Mouse (Mus musculus) limb, embryonic 14.5 days (tissue): Measurements from ENCODE around the gene Stk33. TPM values are rescaled to one million over a fixed set of nuclear protein-coding genes. Genes with fewer than 3 reads are reported as not detected.

Source experiments
- ATAC-seq: fragments of 200-750 bp; cut with Nextera tagmentation; 2 replicates; pipeline ENCODE4 v1.8.0; 2017; ENCODE audit warnings: low read depth, moderate number of reproducible peaks, moderate TSS enrichment; ENCODE audit not compliant: low FRiP score
- DNase-seq: peaks from one replicate; pipeline ENCODE4 v3.0.0-alpha.2; 2015; ENCODE audit warnings: low spot score
- H3K27ac ChIP-seq: fragments of 300-500 bp; sonication (generic); replicated peaks from 2 replicates; pipeline ENCODE4 v1.5.1; 2014; ENCODE audit warnings: low read depth, mild to moderate bottlenecking, low read length, moderate library complexity, mixed read lengths
- H3K27me3 ChIP-seq: fragments of 300-500 bp; sonication (generic); 2 replicates; pipeline ENCODE4 v1.6.1; 2014; ENCODE audit warnings: low read length, mixed read lengths; ENCODE audit not compliant: control insufficient read depth, insufficient read depth
- H3K36me3 ChIP-seq: fragments of 300-500 bp; sonication (generic); 2 replicates; pipeline ENCODE4 v1.6.1; 2014; ENCODE audit warnings: mild to moderate bottlenecking, low read length, moderate library complexity, mixed read lengths; ENCODE audit not compliant: control insufficient read depth, insufficient read depth
- H3K4me1 ChIP-seq: fragments of 300-500 bp; sonication (generic); 2 replicates; pipeline ENCODE4 v1.6.1; 2014; ENCODE audit warnings: antibody characterized with exemption, low read length, mixed read lengths; ENCODE audit not compliant: control insufficient read depth, insufficient read depth
- H3K4me2 ChIP-seq: fragments of 300-500 bp; sonication (generic); replicated peaks from 2 replicates; pipeline ENCODE4 v1.6.1; 2014; ENCODE audit warnings: low read depth, mild to moderate bottlenecking, low read length, moderate library complexity; ENCODE audit not compliant: severe bottlenecking
- H3K4me3 ChIP-seq: fragments of 300-500 bp; sonication (generic); replicated peaks from 2 replicates; pipeline ENCODE4 v1.5.1; 2014; ENCODE audit warnings: low read length
- H3K9ac ChIP-seq: fragments of 300-500 bp; sonication (generic); 2 replicates; pipeline ENCODE4 v1.6.1; 2014; ENCODE audit warnings: mild to moderate bottlenecking, low read depth, low read length, moderate library complexity; ENCODE audit not compliant: severe bottlenecking
- H3K9me3 ChIP-seq: fragments of 300-500 bp; sonication (generic); 2 replicates; pipeline ENCODE4 v1.6.1; 2016; ENCODE audit warnings: low read length; ENCODE audit not compliant: control insufficient read depth
- POLR2A ChIP-seq: fragments of 200-500 bp; IDR thresholded peaks from 2 replicates; pipeline ENCODE4 v1.8.0; 2012; ENCODE audit warnings: inconsistent platforms, mild to moderate bottlenecking, moderate library complexity, borderline replicate concordance; ENCODE audit not compliant: insufficient read depth, insufficient read length; ENCODE audit errors: extremely low read depth
- WGBS: fragments of 180-500 bp; shearing (Covaris S2); extraction: QIAGEN DNeasy Blood & Tissue Kit; methylation state at CpG from one replicate; pipeline ENCODE4 v1.1.7; 2014; 5-methylcytosine and 5-hydroxymethylcytosine counted together
- polyA plus RNA-seq, 2 experiments: library from polyadenylated mRNA; depleted of rRNA in 1 of 2; stranded (reverse) in 1 of 2; unstranded in 1 of 2; fragments of >200 nt; fragmentation: Nextera tagmentation in 1 of 2; extraction: Ambion mirVana in 1 of 2; gene quantifications; 2 replicates each; pipeline versions ENCODE4 v1.2.1 to v1.2.3; 2012 to 2014

Stk33 gene
- polyA plus RNA-seq, 2 experiments = 1.7 TPM

DNA sequence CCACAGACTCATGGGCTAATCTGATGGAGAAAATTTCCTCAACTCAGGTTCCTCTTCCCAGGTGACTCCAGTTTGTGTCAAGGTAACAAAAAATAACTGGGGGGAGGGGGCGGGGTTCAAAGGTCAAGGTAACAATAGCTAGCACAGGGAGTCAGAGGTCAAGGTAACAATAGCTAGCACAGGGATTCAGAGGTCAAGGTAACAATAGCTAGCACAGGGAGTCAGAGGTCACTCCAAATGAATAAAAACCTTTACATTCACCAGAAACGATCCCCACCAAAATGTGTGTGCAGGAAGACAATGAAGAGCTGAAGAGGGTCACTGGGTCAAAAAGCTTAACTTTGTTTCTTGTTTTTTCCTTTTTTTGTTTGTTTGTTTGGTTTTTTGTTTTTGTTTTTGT lies 9.2 kb upstream of the Stk33 start:
- no peaks in the 10 kb centered on the region for H3K36me3 ChIP-seq
- no peak for ATAC-seq
- no peaks in the 10 kb centered on the region for H3K9me3 ChIP-seq
- H3K27me3 ChIP-seq = no peaks in the 10 kb centered on the region
- no peak for DNase-seq
- no peak overlapping the region for H3K27ac ChIP-seq
- H3K4me1 ChIP-seq = no peaks in the 10 kb centered on the region
- H3K4me3 ChIP-seq = no peak overlapping the region
- H3K4me2 ChIP-seq = no peak overlapping the region
- H3K9ac ChIP-seq = no peak overlapping the region
- TF ChIP-seq POLR2A = no peak
- 92% methylated on average over 2 of the region's 2 CpGs for whole genome bisulfite sequencing

DNA sequence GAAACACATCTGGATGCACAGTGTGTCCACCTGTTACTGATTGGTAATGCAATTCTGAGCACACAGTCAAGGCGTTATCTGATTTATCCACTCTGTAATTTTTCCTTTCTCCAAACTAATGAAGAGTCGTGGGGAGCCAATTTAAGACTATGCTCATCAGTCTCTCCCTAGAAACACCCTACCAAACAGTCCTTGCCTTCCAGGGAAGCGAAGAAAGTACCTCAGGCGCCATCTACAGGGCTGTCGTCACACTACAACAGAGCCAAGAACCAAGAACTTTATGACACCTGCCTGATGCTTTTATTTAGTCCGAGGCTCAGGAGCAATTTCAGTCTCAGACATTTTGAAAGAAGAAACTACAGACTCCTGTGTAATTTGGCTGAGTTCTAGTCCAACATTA lies 6.1 kb upstream of the Stk33 start:
- H3K9me3 ChIP-seq = no peaks in the 10 kb centered on the region
- ATAC-seq = no peak
- H3K4me1 ChIP-seq = no peaks in the 10 kb centered on the region
- DNase-seq = peak; percentile 24
- no peak for TF ChIP-seq POLR2A
- 7% methylated on average over 6 of the region's 6 CpGs for WGBS
- no peak overlapping the region for H3K9ac ChIP-seq
- no peak overlapping the region for H3K27ac ChIP-seq
- no peak overlapping the region for H3K4me2 ChIP-seq
- no peaks in the 10 kb centered on the region for H3K36me3 ChIP-seq
- H3K27me3 ChIP-seq = no peaks in the 10 kb centered on the region
- no peak overlapping the region for H3K4me3 ChIP-seq

DNA sequence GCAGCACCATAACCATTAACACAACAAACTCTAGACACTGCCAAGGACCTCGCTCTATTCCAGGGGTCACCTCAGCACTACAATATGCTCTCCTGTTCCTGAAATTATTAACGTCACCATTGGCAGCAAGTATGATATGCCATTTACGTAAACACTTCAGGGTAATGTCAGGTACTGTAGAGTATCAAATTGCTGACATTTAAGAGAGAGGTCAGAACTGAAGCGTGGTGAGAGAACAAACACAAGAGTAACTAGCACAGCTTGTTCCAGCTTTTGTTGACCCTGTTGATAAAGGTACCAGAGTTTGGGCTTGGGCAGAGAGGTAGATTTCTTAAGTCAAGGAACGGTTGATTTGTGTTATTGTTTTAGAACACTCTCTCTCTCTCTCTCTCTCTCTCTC lies 3.9 kb upstream of the Stk33 start:
- ATAC-seq = no peak
- WGBS = 73% methylated on average over 5 of the region's 5 CpGs
- DNase-seq = no peak

DNA sequence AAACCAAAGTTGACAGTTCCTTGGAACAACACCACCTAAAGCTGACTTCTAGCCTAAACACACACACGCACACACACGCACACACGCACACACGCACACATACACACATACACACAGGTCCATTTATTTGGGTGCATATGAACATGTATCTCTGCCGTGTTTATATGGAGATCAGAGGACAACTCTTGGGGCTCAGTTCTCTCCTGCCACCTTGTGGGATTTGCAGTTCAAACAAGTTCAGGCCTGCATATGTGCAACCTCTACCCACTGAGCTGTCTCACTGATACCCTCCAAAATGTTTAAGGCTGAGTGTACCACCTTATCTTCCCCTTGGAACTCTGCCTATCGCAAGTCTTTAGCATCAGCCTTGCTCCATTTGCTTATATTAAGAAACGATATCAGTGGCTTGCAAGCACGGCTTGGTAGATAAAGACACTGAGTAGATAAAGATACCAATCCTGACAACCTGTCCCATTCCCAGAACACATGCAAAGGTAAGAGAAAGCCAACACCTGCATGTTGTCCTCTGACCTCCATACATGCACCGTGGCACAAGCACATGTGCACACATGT lies 1.9 kb upstream of the Stk33 start:
- no peak for ATAC-seq
- 0 out of 2 replicates have a peak, but pooled peaks cover 5% of the 10 kb centered on the region for H3K27me3 ChIP-seq
- no peak overlapping the region for H3K27ac ChIP-seq
- DNase-seq = no peak
- no peak for TF ChIP-seq POLR2A
- H3K9ac ChIP-seq = no peak overlapping the region
- no peaks in the 10 kb centered on the region for H3K36me3 ChIP-seq
- no peaks in the 10 kb centered on the region for H3K9me3 ChIP-seq
- WGBS = 88% methylated on average over 9 of the region's 9 CpGs
- H3K4me3 ChIP-seq = no peak overlapping the region
- H3K4me2 ChIP-seq = no peak overlapping the region
- peaks cover 5% of the 10 kb centered on the region; the same call in 1 of the 2 replicates for H3K4me1 ChIP-seq

More for the DNA sequence above, 3.9 kb upstream of the Stk33 start:
- H3K27me3 ChIP-seq = 0 out of 2 replicates have a peak, but pooled peaks cover 5% of the 10 kb centered on the region
- no peak for TF ChIP-seq POLR2A
- no peak overlapping the region for H3K9ac ChIP-seq
- no peak overlapping the region for H3K27ac ChIP-seq
- H3K36me3 ChIP-seq = no peaks in the 10 kb centered on the region
- no peak overlapping the region for H3K4me3 ChIP-seq
- no peaks in the 10 kb centered on the region for H3K9me3 ChIP-seq
- H3K4me1 ChIP-seq = peaks cover 5% of the 10 kb centered on the region; the same call in 1 of the 2 replicates
- no peak overlapping the region for H3K4me2 ChIP-seq

DNA sequence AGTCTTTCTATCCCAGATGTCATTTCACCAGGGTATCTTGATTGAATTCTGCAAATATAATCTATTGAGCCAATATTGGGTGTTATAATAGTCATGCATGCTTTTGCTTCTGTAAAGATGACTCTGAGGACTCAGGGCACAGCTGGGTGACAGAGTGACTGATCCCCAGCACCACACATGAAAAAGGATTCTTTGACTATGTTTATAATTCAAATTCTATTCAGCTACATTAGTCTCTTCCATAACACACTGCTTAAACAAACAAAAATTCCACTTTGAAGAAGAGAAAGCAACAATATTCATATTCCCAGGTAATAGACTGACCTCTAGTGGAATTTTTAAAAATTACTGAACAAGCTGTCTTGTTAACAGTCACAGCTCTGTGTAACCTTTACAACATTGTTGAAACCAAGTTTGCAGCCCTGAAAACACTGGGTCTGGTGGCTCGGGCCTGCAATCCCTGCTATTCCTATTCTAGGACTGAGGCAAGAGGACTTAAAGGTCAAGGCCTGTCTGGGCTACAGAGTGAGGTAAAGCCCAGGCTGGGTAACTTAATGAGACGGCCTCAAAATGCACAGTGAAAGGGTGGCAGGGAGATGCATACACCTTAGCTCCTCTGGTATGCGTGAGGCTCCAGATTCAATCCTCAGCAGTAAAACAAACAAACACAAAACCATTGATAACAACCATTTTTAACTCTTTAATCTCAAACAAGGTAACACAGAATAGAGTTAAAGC lies 14.3 kb downstream of the Stk33 start:
- ATAC-seq (no peak), DNase-seq (peak; percentile 70)
- no peak overlapping the region for H3K9ac ChIP-seq
- H3K27me3 ChIP-seq = no peaks in the 10 kb centered on the region
- H3K4me2 ChIP-seq = no peak overlapping the region
- H3K4me3 ChIP-seq = no peak overlapping the region
- H3K36me3 ChIP-seq = no peaks in the 10 kb centered on the region
- no peaks in the 10 kb centered on the region for H3K4me1 ChIP-seq
- H3K9me3 ChIP-seq = no peaks in the 10 kb centered on the region
- H3K27ac ChIP-seq = no peak overlapping the region
- TF ChIP-seq POLR2A = no peak
- WGBS = 65% methylated on average over 3 of the region's 3 CpGs
